Mouse (Mus musculus) CH12.LX (cell line): Measurements from ENCODE around the gene Sec16a. TPM values are rescaled to one million over a fixed set of nuclear protein-coding genes. Genes with fewer than 3 reads are reported as not detected.

ENCODE experiments used
- DNase-seq: peaks from one replicate; pipeline ENCODE4 v3.0.0-alpha.2; 2013; ENCODE audit errors: extremely low read depth
- H3K27ac ChIP-seq: 2 replicates; pipeline ENCODE4 v1.5.1; 2012; ENCODE audit warnings: low read depth, mild to moderate bottlenecking, control low read depth, moderate library complexity; ENCODE audit not compliant: insufficient read depth
- H3K27me3 ChIP-seq: replicated peaks from 2 replicates; pipeline ENCODE3; 2012; ENCODE audit warnings: inconsistent platforms
- H3K36me3 ChIP-seq, 2 experiments: replicated peaks in 1 of 2; 2 replicates each; pipeline versions ENCODE3 to v1.6.1; 2012; ENCODE audit warnings: inconsistent platforms in 1 of 2, low read length in 1 of 2, mild to moderate bottlenecking in 1 of 2, mixed read lengths in 1 of 2, moderate library complexity in 1 of 2; ENCODE audit not compliant: control insufficient read depth in 1 of 2, insufficient read depth in 1 of 2
- H3K4me1 ChIP-seq, 2 experiments: 2 replicates each; pipeline ENCODE4 v1.6.1; 2012; ENCODE audit warnings: inconsistent platforms in 1 of 2, moderate library complexity in 1 of 2; ENCODE audit not compliant: insufficient read depth in 2 of 2, control insufficient read depth in 1 of 2
- H3K4me2 ChIP-seq: 2 replicates; pipeline ENCODE4 v1.6.1; 2012; ENCODE audit warnings: low read depth, mild to moderate bottlenecking, control low read depth; ENCODE audit not compliant: poor library complexity, insufficient read depth, severe bottlenecking
- H3K4me3 ChIP-seq, 3 experiments: fragments of 150-350 bp in 1 of 3; sonication (generic) in 1 of 3; replicated peaks in 1 of 3; 2 replicates each; pipeline versions ENCODE3 to v1.5.1; 2011 to 2012; ENCODE audit warnings: low read depth in 2 of 3, low read length in 2 of 3, mild to moderate bottlenecking in 2 of 3, moderate library complexity in 2 of 3, control low read depth in 1 of 3, improper control_type of control experiment in 1 of 3, inconsistent platforms in 1 of 3, mixed read lengths in 1 of 3; ENCODE audit not compliant: poor library complexity in 1 of 3
- H3K79me2 ChIP-seq: replicated peaks from 2 replicates; pipeline ENCODE4 v1.6.1; 2012; ENCODE audit warnings: mild to moderate bottlenecking, moderate library complexity; ENCODE audit not compliant: control insufficient read depth, poor library complexity, insufficient read depth, severe bottlenecking; ENCODE audit errors: extremely low read depth
- H3K9ac ChIP-seq: 2 replicates; pipeline ENCODE4 v1.6.1; 2012; ENCODE audit warnings: low read depth, mild to moderate bottlenecking, control low read depth, moderate library complexity; ENCODE audit not compliant: insufficient read depth
- H3K9me3 ChIP-seq: replicated peaks from 2 replicates; pipeline ENCODE3; 2012; ENCODE audit warnings: low read length, inconsistent platforms, mixed read lengths
- HCFC1 ChIP-seq: IDR thresholded peaks from 2 replicates; pipeline ENCODE4 v1.6.1; 2012; ENCODE audit warnings: low read depth, mild to moderate bottlenecking, inconsistent platforms, low read length, improper control_type of control experiment
- JUN ChIP-seq: IDR thresholded peaks from 2 replicates; pipeline ENCODE4 v1.6.1; 2011; ENCODE audit warnings: low read depth, mild to moderate bottlenecking, low read length, improper control_type of control experiment, moderate library complexity; ENCODE audit not compliant: insufficient read depth
- JUND ChIP-seq: conservative IDR thresholded peaks from 2 replicates; pipeline ENCODE4 v1.6.1; 2011; ENCODE audit warnings: low read depth, low read length, improper control_type of control experiment
- KAT2A ChIP-seq: IDR thresholded peaks from 2 replicates; pipeline ENCODE4 v1.6.1; 2012; ENCODE audit warnings: low read length, improper control_type of control experiment, inconsistent platforms; ENCODE audit not compliant: insufficient replicate concordance
- MEF2A ChIP-seq: IDR thresholded peaks from 2 replicates; pipeline ENCODE4 v1.6.1; 2014; ENCODE audit warnings: low read depth, mild to moderate bottlenecking, inconsistent platforms, low read length, improper control_type of control experiment, borderline replicate concordance
- POLR2AphosphoS2 ChIP-seq: IDR thresholded peaks from 2 replicates; pipeline ENCODE4 v1.6.1; 2011; ENCODE audit warnings: low read depth, low read length, improper control_type of control experiment
- dilution Hi-C: fragments of 300-500 bp; cut with MboI; formaldehyde crosslinking; loops from 2 replicates; pipeline ENCODE4 v1.14.3; 2020; ENCODE audit warnings: low sequenced_read_pairs; ENCODE audit not compliant: extremely low pct_unique_long_range_greater_than_20kb, extremely low pct_ligation_motif_present
- in situ Hi-C: fragments of 300-500 bp; cut with MboI; formaldehyde crosslinking; loops from 3 replicates; pipeline ENCODE4 v1.14.3; 2019; ENCODE audit warnings: low sequenced_read_pairs, low pct_ligation_motif_present, low pct_unique_long_range_greater_than_20kb, mixed read lengths
- polyA plus RNA-seq: library from polyadenylated mRNA; unstranded; fragments of >175 nt; gene quantifications from 2 replicates; pipeline ENCODE4 v1.2.1, GENCODE M21; 2012; ENCODE audit warnings: low read depth; ENCODE audit not compliant: insufficient read length
- total RNA-seq, 2 experiments: library from RNA; depleted of rRNA; stranded (reverse); fragments of 300-350 nt in 1 of 2; fragments of >200 nt in 1 of 2; gene quantifications; 2 replicates each; pipeline ENCODE4 v1.2.3; 2012 to 2014

The Sec16a gene
- total and polyA plus RNA-seq, 3 experiments = 22.8 to 38.9 (median 31.8) TPM

DNA sequence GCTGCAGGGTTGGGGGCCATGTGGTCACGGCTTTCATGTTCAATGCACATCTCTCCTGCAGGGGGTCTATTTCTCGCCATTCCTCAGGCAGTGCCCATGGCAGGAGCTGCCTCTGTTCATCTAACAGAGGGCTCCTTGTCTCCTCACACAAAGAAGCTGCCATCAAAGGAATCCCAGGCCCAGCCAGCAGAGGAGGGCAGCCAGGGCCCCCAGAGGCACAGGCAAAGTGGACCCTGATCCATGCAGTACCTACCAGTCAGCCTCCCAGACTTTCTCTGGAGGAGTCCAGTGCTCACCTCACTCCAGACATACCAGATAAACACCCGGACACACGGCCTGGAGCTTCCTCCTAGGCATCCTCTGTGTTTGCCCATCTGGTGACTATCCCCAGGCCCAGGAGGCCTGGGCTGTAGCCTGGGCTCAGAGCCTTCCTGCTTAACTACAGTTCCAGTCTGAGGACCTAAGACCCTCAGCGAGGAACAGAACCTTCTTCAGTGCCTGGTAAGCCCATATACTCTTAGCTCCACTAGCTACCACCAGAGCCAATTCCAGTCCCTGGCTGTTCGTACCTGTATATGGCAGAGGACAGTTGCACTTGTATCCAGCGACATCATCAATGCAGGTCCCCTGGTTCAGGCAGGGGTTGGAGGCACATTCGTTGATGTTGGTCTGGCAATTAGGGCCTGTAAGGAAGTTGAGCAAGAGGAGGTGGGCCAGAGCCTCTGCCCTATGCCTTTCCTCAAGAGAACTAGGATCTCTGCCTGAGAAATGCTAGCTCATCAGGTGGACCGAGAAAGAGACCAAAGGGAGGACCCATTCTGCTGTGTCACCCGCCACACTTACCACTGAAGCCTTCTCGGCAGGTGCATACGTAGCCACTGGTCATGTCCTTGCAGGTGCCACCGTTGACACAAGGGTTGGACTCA lies 30.8 kb upstream of the Sec16a start (continued):
- TF ChIP-seq MEF2A = no peak

DNA sequence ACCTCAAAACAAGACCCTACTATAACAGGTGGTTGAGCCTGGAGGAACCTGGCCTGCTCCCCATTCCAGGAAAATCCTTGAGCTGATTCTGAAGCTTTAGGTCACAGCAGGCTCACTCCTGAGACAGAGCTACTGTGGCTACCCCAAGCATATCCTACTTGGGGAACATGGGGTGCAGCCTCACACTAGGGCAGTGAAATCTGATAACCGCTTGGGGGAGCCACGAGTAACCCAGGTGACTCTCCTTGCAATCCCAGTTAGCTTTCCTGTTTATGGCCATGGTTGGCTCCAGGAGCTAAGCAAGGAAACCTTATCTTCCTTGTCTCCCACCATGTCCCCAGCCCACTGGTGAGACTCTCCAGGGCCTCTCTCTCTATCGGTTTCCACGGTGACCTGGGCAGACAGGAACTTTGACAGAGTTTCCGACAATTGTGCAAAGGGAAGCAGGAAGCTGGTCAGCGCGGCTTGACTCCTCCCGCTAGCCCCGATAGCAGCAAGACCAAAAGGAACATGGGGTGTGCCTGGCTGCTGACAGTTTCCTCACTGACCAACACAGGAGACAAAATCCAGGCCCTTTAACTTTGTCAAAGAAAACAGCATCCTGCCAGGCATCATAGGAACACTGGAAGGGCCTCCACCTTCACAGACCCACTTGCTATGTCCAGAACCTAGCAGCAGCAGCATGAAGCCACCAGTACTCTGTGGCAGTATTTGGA lies 29.9 kb upstream of the Sec16a start:
- Histone ChIP-seq H3K4me2 (no peak overlapping the region), H3K27me3 (no peaks in the 10 kb centered on the region), H3K4me1 (peaks cover under 1 to 23% of the 10 kb centered on the region in 2 experiments; a peak in 3 of 4 replicates), H3K27ac (no peak overlapping the region), H3K79me2 (no peaks in the 10 kb centered on the region), H3K9ac (no peak overlapping the region), H3K36me3 (peaks cover 92 to 96% of the 10 kb centered on the region in 2 experiments), H3K4me3 (no peak overlapping the region), H3K9me3 (no peaks in the 10 kb centered on the region)
- no peak for DNase-seq
- TF ChIP-seq HCFC1 = no peak
- dilution Hi-C loops (no loop called here), in situ Hi-C loops (no loop called here)

DNA sequence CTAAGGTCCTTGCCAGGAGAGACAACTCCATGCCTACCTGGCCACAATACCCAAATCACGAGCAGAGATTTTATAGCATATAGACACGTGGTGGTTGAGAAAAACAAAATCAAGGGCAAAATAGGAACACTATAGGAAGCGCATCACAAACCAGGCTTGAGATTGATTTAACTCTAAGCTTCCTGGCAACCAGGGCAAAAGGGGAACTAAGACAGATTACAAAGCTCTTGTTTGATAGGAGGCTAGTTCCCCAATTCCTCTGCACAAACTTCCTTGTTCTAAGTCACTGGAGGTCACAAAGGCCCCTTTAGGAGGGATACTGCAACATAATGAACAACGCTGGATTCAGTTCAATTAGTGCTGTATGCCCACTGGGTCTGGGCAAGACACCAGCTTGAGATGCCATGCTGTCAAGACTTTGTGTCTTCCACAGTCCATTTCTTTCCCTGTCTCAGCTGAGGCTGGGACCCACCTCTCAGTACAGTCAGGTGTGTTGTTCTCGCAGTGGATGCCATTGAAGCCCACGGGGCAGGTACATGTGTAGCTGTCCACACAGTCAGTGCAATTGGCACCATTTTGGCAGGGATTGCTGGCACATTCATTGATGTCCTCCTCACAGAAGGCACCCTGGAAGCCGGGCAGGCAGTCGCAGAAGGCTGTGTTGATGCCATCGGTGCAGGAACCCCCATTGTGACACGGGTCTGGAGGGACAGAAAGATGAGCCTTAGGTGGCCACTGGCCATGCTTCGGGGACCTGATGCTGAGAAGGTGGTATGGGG lies 27.5 kb upstream of the Sec16a start:
- H3K9me3 ChIP-seq = no peaks in the 10 kb centered on the region
- H3K9ac ChIP-seq = no peak overlapping the region
- dilution Hi-C loops (no loop called here), in situ Hi-C loops (no loop called here)
- H3K27ac ChIP-seq = no peak overlapping the region
- H3K4me1 ChIP-seq = peaks cover 0 to 15% of the 10 kb centered on the region in 2 experiments; a peak in 3 of 4 replicates
- DNase-seq = no peak
- no peak overlapping the region for H3K4me3 ChIP-seq
- H3K4me2 ChIP-seq = no peak overlapping the region
- TF ChIP-seq JUN = no peak
- TF ChIP-seq POLR2AphosphoS2 = no peak
- no peak for TF ChIP-seq JUND
- no peak for TF ChIP-seq KAT2A
- no peaks in the 10 kb centered on the region for H3K27me3 ChIP-seq
- H3K36me3 ChIP-seq = peaks cover 90 to 96% of the 10 kb centered on the region in 2 experiments
- H3K79me2 ChIP-seq = no peaks in the 10 kb centered on the region
